In the genomic region with DNA sequence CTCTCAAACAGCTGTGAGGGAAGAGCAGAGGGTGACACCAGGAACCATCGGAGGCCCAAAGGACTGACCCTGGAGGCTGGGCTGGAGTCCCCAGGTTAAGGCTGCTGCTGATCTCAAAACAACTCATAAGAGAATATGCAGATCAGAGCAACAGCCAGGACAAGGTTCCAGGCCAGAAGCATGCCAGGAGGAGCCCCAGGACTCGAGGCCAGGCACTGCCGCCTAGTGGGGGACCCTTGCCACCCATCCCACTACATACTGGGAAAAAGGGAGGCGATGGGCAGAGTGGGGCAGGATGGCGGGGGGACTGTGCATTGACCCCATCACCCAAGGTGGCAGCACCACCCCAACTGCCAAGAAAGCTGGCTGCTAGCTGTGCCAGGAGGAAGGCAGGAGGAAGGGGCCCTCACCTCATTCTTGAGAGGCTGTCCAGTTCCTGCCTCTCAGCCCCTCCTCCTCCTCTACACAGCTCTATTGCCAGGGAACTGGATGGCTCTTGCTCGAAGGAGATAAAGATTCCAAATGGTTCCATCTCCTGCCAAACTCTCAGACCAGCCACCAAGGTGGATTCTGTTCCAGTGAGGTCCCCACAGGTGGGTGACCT, we compare ENCODE assay signal across 10 mouse cellular contexts.
DNase-seq lines count a peak whose midpoint lies in the region; ATAC-seq lines count a peak whose summit lies in the region.
"Had no signal": no experiment of that assay in that cellular context is flagged by ENCODE, and none has a peak within 500 bp of the region (broad histone marks: within the 10 kb centered on the region; RNA-seq: fewer than 3 reads in every experiment).

No protein-coding gene starts in this region.

- WGBS in kidney, embryonic 16.5 days, result 63% methylated on average over 6 of the region's 6 CpGs
- 57% methylated on average over 6 of the region's 6 CpGs for WGBS in forebrain, embryonic 15.5 days

- no peaks in the 10 kb centered on the region for H3K4me1 ChIP-seq in kidney, embryonic 16.5 days (ENCODE audit: insufficient read depth, low read length)
- H3K4me1 ChIP-seq in forebrain, embryonic 15.5 days, result no peaks in the 10 kb centered on the region

- H3K27me3 ChIP-seq in kidney, embryonic 16.5 days (ENCODE audit: insufficient read depth, low read length), result no peaks in the 10 kb centered on the region
- no peaks in the 10 kb centered on the region for H3K27me3 ChIP-seq in forebrain, embryonic 15.5 days

- no peak overlapping the region for H3K4me3 ChIP-seq in kidney, embryonic 16.5 days (ENCODE audit: low read length)
- H3K4me3 ChIP-seq in forebrain, embryonic 15.5 days, result no peak overlapping the region

- 0 out of 2 replicates have a peak, but pooled peaks have one; percentile 8 for ATAC-seq in kidney, embryonic 16.5 days (ENCODE audit: low FRiP score, low TSS enrichment)
- ATAC-seq in forebrain, embryonic 15.5 days (replicated peaks), result 0 out of 2 replicates have a peak, but pooled peaks have one; percentile 45
- ATAC-seq: activated CD4-positive, CD25-positive, alpha-beta regulatory T cell, adult 4 months had no signal

- H3K4me2 ChIP-seq in kidney, embryonic 16.5 days (replicated peaks; ENCODE audit: low read depth, low read length), result no peak overlapping the region
- H3K4me2 ChIP-seq in forebrain, embryonic 15.5 days (replicated peaks), result no peak overlapping the region

- no peak overlapping the region for H3K27ac ChIP-seq in kidney, embryonic 16.5 days (ENCODE audit: low read length)
- no peak overlapping the region for H3K27ac ChIP-seq in forebrain, embryonic 15.5 days (replicated peaks)

- no peaks in the 10 kb centered on the region for H3K9me3 ChIP-seq in kidney, embryonic 16.5 days (ENCODE audit: low read length)
- no peaks in the 10 kb centered on the region for H3K9me3 ChIP-seq in forebrain, embryonic 15.5 days

- DNase-seq in embryo, embryonic 10 days (ENCODE audit: low spot score), result peak; percentile 39
- no peak for DNase-seq in embryo, embryonic 9.5 days (ENCODE audit: extremely low spot score)
- DNase-seq in kidney, adult 11 months, result no peak
- DNase-seq in 3T3-L1 (ENCODE audit: low read depth, low spot score), result peak; percentile 32
- DNase-seq in neural tube, embryonic 10.5 days (ENCODE audit: extremely low spot score, low spot score), result no peak
- no peak for DNase-seq in gastrocnemius, adult 18-20 months (ENCODE audit: low spot score)
- DNase-seq: gastrocnemius, postnatal 25 days had no signal

- H3K36me3 ChIP-seq in kidney, embryonic 16.5 days (ENCODE audit: insufficient read depth, low read length), result no peaks in the 10 kb centered on the region
- H3K36me3 ChIP-seq in forebrain, embryonic 15.5 days, result no peaks in the 10 kb centered on the region

- no peak overlapping the region for H3K9ac ChIP-seq in kidney, embryonic 16.5 days (replicated peaks; ENCODE audit: low read length)
- no peak overlapping the region for H3K9ac ChIP-seq in forebrain, embryonic 15.5 days (replicated peaks)

Comparison
In these comparisons a context has a peak if more than half of its experiments do, and no peak if none do; other contexts are left out.
1. DNase-seq: peak in embryo, embryonic 10 days (single experiment) and 3T3-L1 (single experiment); none in embryo, embryonic 9.5 days (single experiment), kidney, adult 11 months (single experiment), neural tube, embryonic 10.5 days (single experiment) and gastrocnemius, adult 18-20 months (single experiment).